Mouse (Mus musculus) limb, embryonic 12.5 days (tissue): ENCODE results near the gene Rapgef5. TPM values are rescaled to one million over a fixed set of nuclear protein-coding genes. Genes with fewer than 3 reads are reported as not detected.
A peak's percentile ranks its signal among the peaks of the same experiment; 100 is the strongest.

Experiments
- ATAC-seq: fragments of 200-750 bp; cut with Nextera tagmentation; 2 replicates; pipeline ENCODE4 v1.8.0; 2017; ENCODE audit warnings: low read depth, moderate TSS enrichment; ENCODE audit not compliant: insufficient number of reproducible peaks, insufficient read depth, low FRiP score, low TSS enrichment
- H3K27ac ChIP-seq: fragments of 300-500 bp; sonication (generic); 2 replicates; pipeline ENCODE4 v1.5.1; 2016; ENCODE audit warnings: mild to moderate bottlenecking, moderate library complexity
- H3K27me3 ChIP-seq: fragments of 300-500 bp; sonication (generic); 2 replicates; pipeline ENCODE4 v1.6.1; 2016; ENCODE audit warnings: mild to moderate bottlenecking, moderate library complexity
- H3K36me3 ChIP-seq: fragments of 300-500 bp; sonication (generic); 2 replicates; pipeline ENCODE4 v1.6.1; 2016; ENCODE audit warnings: mild to moderate bottlenecking, moderate library complexity
- H3K4me1 ChIP-seq: fragments of 300-500 bp; sonication (generic); replicated peaks from 2 replicates; pipeline ENCODE4 v1.6.1; 2016
- H3K4me2 ChIP-seq: fragments of 300-500 bp; sonication (generic); 2 replicates; pipeline ENCODE4 v1.6.1; 2016; ENCODE audit warnings: mild to moderate bottlenecking, moderate library complexity
- H3K4me3 ChIP-seq: fragments of 300-500 bp; sonication (generic); replicated peaks from 2 replicates; pipeline ENCODE4 v1.5.1; 2016; ENCODE audit warnings: mild to moderate bottlenecking
- H3K9ac ChIP-seq: fragments of 300-500 bp; sonication (generic); replicated peaks from 2 replicates; pipeline ENCODE4 v1.6.1; 2016; ENCODE audit warnings: mild to moderate bottlenecking, moderate library complexity
- H3K9me3 ChIP-seq: fragments of 300-500 bp; sonication (generic); 2 replicates; pipeline ENCODE4 v1.6.1; 2016; ENCODE audit warnings: mild to moderate bottlenecking, moderate library complexity
- WGBS: fragments of 180-500 bp; shearing (Covaris S2); methylation state at CpG from one replicate; pipeline ENCODE4 v1.1.7; 2016; 5-methylcytosine and 5-hydroxymethylcytosine counted together
- polyA plus RNA-seq: library from polyadenylated mRNA; unstranded; fragments of >200 nt; fragmentation: Nextera tagmentation; extraction: Ambion mirVana; gene quantifications from 2 replicates; pipeline ENCODE4 v1.2.1, GENCODE M21; 2016

Gene Rapgef5
- 7.0 and 8.0 TPM in 2 replicates for polyA plus RNA-seq

DNA sequence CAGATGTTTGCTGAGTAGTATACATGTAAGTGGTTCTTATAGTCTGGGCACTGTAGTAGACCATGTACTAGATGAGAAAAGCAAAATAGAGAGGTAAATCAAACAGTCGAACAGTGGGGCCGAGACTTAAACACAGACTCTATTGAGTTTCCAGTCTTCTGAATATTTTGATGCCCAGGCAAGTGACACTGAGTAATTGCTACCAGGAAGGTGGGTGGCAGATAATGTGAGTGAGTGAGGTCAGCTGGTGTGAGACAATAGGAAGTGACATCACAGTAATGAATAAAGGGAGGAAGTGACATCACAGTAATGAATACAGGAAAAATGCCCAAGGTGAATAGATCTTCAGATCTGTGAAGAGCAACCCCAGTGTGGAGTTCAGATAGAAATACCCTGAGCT, at the start of gene Rapgef5:
TSS of gene Rapgef5 (plus strand) at position 301 of the 400 bp plus-strand sequence.
- H3K4me2 ChIP-seq, result no peak within 1 kb of the TSS
- no peak within 1 kb of the TSS for H3K9ac ChIP-seq
- no peaks in the 10 kb centered on the region for H3K9me3 ChIP-seq
- ATAC-seq, result no peak
- no peak within 1 kb of the TSS for H3K4me3 ChIP-seq
- no peak within 1 kb of the TSS for H3K27ac ChIP-seq
- no peaks in the 10 kb centered on the region; the same call in 1 of the 2 replicates for H3K27me3 ChIP-seq
- 99% methylated on average over 2 of the region's 2 CpGs for WGBS
- peaks cover 8% of the 10 kb centered on the region; the same call in 1 of the 2 replicates for H3K4me1 ChIP-seq
- no peaks in the 10 kb centered on the region for H3K36me3 ChIP-seq

DNA sequence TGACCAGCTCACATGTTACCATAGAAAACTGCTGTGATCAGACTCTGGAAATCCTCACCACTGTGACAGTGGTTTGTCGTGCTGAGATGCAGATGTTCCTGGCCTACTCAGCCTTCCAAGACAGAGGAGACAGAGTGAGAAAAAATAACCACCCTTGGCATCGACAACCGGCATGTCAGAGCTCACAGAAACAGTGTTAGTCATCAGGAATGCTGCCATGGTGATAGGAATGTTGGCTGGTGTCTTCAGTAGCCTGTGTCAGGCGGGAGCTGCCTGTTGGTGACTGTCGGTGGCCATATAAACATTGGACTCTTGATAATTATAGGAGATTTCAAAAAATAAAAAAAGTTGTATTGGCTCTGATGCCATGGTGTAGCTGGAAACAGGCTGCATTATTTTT, 48.0 kb upstream of the Rapgef5 start:
- ATAC-seq, result no peak
- Histone ChIP-seq H3K27me3 (no peaks in the 10 kb centered on the region), H3K4me1 (no peaks in the 10 kb centered on the region), H3K36me3 (no peaks in the 10 kb centered on the region), H3K9me3 (no peaks in the 10 kb centered on the region), H3K27ac (no peak overlapping the region), H3K4me3 (no peak overlapping the region), H3K4me2 (no peak overlapping the region), H3K9ac (no peak overlapping the region)
- WGBS, result 71% methylated on average over 5 of the region's 5 CpGs

DNA sequence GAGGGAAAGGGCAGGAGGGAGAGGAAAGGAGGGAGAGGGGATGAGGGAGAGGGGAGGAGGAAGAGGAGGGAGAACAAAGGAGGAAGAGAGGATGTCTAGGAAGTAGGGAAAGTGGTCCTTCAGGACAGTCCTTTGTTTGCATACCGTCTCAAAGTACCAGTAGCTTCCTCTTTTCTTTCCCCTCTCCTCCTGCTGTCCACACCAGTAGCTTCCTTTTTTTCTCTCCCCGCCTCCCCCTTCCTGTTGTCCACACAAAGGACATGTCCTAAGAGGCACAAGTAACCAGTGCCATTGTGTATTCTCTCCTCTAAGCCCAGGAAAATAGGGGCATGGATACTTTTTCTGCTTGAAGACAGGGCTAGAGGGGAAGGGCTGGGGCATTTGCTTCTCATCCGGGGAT, 37.3 kb upstream of the Rapgef5 start:
- ATAC-seq, result no peak
- H3K4me2 ChIP-seq, result no peak overlapping the region
- 59% methylated on average over 2 of the region's 3 CpGs for WGBS
- no peak overlapping the region for H3K4me3 ChIP-seq
- no peak overlapping the region for H3K27ac ChIP-seq
- H3K9me3 ChIP-seq, result no peaks in the 10 kb centered on the region
- peaks cover 3% of the 10 kb centered on the region; the same call in 1 of the 2 replicates for H3K27me3 ChIP-seq
- no peaks in the 10 kb centered on the region for H3K36me3 ChIP-seq
- no peak overlapping the region for H3K9ac ChIP-seq
- no peaks in the 10 kb centered on the region for H3K4me1 ChIP-seq

DNA sequence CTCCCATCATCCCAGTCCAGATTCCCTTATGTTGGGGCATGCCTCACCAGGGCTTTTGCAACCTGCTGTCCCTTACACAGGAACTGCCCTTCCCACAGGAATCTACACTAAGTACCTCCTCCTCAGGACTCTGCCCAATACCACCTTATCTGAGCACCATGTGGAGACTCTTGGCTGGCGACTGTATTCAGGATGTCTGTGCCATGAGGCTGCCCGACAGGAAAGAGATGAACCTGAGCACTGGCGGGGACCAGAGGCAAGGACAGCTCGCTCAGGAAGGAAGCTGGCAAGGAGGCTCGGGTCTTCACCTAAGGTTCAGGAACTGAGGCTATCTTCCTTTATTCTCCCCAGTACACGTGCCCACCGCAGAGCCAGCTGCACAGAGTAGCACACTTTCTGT, 36.6 kb upstream of the Rapgef5 start:
- no peak overlapping the region for H3K4me2 ChIP-seq
- no peak overlapping the region for H3K9ac ChIP-seq
- no peak for ATAC-seq
- H3K36me3 ChIP-seq, result no peaks in the 10 kb centered on the region
- WGBS, result 75% methylated on average over 7 of the region's 7 CpGs
- no peaks in the 10 kb centered on the region for H3K4me1 ChIP-seq
- H3K27ac ChIP-seq, result no peak overlapping the region
- H3K4me3 ChIP-seq, result no peak overlapping the region
- no peaks in the 10 kb centered on the region for H3K9me3 ChIP-seq
- peaks cover 3% of the 10 kb centered on the region; the same call in 1 of the 2 replicates for H3K27me3 ChIP-seq

DNA sequence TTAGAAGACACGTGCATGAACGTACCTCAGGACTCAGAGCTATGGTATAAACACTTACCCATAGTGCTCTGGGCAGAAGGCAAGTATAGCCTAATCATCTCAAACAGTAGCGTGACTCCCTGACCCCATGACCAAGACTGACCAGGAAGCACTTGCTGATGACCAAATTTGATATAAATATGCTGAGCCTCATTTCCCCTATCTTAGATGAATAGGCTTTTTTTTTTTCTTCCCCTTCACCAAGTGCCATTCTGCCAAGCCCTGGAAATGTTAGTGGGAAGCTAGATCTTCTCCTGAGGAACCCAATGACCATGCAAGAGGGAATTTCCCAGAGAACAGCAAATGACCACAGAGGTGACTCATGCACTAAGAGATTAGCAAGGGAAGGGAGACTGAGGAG, 35.3 kb upstream of the Rapgef5 start:
- Histone ChIP-seq H3K4me2 (no peak overlapping the region), H3K9me3 (no peaks in the 10 kb centered on the region), H3K9ac (no peak overlapping the region), H3K27ac (no peak overlapping the region), H3K4me1 (peaks cover 3% of the 10 kb centered on the region), H3K4me3 (no peak overlapping the region), H3K36me3 (no peaks in the 10 kb centered on the region), H3K27me3 (peaks cover 3% of the 10 kb centered on the region; the same call in 1 of the 2 replicates)
- 83% methylated on average over 3 of the region's 3 CpGs for WGBS
- no peak for ATAC-seq

DNA sequence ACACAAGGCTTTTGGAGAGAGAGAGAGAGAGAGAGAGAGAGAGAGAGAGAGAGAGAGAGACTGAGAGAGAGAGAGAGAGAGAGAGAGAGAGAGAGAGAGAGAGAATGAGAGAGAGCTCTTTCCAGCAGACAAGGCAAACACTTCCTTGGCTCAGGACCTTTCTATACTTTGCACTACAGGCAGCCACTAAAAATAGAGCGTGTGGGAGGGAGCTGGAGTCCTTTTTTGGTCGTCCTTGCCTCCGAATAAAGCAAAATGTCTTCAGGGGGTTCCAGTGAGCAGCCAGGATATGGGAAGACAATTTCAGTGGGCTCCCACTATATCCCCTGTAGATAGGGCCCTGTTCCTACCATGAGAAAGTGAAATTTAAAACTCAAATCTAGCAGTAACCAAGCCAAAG, 33.6 kb upstream of the Rapgef5 start:
- 35% methylated on average over 3 of the region's 3 CpGs for WGBS
- no peak for ATAC-seq

DNA sequence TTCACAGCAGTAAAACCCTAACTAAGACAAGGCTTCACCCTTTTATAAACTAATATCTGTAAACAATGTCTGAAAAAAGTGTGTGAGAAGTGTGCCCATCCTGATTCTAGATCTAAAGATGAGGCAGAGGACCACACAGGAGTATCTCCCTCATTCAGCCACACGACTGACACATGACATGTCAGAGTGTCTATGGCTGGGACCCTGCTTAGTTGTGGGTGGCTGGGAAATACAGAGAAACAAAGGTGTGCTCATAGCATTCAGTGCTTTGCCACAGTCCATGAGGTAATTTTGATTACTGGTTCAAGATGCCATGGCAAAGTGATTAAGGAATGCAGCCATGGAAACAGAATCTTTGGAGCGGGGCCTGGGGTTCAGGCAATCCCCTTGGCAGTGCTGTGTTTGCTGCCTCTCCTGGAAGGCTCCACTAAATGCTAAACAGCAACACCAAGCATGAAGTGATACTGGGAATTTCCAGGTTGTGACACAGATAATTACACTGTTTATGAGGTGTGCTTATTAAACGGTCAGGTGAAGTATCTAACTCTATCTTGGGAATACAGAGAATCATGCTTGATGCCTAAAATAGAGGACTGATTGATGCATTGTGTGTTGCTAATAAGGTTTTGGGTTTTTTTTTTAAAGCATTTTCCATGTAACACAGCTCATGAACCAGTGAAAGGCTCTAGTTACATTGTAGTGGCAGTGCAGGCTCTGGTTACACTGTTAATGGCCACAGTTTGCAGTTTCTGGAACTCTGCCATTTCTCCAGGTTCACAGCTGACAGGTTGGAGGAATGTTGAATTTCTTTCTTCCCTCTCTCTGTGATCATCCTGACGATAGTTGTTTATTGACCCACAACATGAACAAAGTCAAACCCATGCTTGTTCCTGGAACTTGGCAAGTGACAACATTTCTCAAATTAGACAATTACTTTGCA, 29.9 kb upstream of the Rapgef5 start:
- no peak overlapping the region; the same call in 1 of the 2 replicates for H3K4me2 ChIP-seq
- WGBS, result 50% methylated on average over 4 of the region's 4 CpGs

More for the DNA sequence above, 33.6 kb upstream of the Rapgef5 start:
- H3K9me3 ChIP-seq, result no peaks in the 10 kb centered on the region
- H3K27me3 ChIP-seq, result peaks cover 3% of the 10 kb centered on the region; the same call in 1 of the 2 replicates
- H3K4me1 ChIP-seq, result peaks cover 18% of the 10 kb centered on the region
- no peaks in the 10 kb centered on the region for H3K36me3 ChIP-seq
- no peak overlapping the region for H3K4me3 ChIP-seq
- no peak overlapping the region for H3K4me2 ChIP-seq
- H3K27ac ChIP-seq, result no peak overlapping the region
- H3K9ac ChIP-seq, result no peak overlapping the region

DNA sequence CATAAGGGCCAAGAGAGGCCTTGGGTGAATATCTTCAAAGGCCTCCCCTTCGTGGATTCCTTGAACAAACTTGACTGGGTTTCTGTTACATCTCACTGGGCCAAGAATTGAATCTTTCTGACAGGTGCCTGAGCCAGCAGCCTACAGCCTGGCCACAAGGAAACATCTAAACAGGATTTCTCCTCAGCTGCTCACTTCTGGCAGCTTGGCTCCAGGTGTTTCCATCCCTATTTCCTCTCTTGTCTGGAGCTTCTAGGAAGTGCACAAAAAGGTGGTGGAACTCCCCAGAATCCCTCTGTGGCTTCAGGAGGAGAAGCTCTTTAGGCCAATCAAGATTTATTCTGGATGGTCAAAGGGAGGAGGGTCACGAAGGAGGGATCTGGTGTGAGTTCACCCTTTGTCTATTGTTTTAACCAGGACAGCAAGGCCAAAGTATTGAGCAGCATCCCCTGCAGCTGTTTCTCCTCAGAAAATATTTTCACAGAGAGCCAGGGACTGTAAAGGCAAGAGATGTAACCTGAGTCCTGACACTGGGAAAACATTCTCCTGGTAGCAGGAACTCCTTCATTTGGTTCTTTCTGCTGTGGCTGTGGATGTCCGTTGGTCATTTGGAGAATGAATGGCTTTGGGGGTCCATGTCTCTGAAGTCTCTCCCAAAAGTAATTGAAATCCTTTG, 19.6 kb upstream of the Rapgef5 start:
- peak overlapping the region; percentile 32; the same call in 1 of the 2 replicates for H3K27ac ChIP-seq
- 54% methylated on average over 3 of the region's 3 CpGs for WGBS
- H3K4me1 ChIP-seq, result no peaks in the 10 kb centered on the region; the same call in 1 of the 2 replicates
- no peak overlapping the region for H3K4me2 ChIP-seq
- no peak overlapping the region for H3K4me3 ChIP-seq
- H3K36me3 ChIP-seq, result no peaks in the 10 kb centered on the region
- no peaks in the 10 kb centered on the region for H3K27me3 ChIP-seq
- ATAC-seq, result no peak
- H3K9me3 ChIP-seq, result no peaks in the 10 kb centered on the region
- H3K9ac ChIP-seq, result no peak overlapping the region

More for the DNA sequence above, 29.9 kb upstream of the Rapgef5 start:
- Histone ChIP-seq H3K9me3 (no peaks in the 10 kb centered on the region), H3K27me3 (no peaks in the 10 kb centered on the region), H3K9ac (no peak overlapping the region), H3K4me1 (peaks cover 22% of the 10 kb centered on the region), H3K4me3 (no peak overlapping the region), H3K36me3 (no peaks in the 10 kb centered on the region), H3K27ac (peak overlapping the region; percentile 84)
- ATAC-seq, result peak; percentile 69; the same call in 1 of the 2 replicates

DNA sequence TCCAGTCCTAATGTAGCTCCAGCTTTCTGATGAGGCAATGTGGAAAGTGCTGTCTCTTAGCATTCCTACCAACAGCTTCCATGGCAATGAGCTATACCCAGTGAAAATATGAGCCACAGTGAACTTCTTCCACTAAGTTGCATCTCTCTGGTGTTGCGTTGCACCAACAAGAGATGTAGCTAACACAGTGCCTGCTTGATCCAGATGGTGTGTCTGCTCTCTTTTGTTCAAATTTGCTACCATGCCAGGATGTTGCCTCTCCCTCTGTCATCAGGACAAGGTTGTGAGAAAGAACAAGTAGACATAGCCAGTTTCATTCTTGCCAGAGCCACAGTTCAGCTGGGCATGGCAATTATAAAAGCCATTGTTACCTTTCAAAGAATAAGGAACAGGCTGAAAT, 18.9 kb upstream of the Rapgef5 start:
- Histone ChIP-seq H3K9me3 (no peaks in the 10 kb centered on the region), H3K4me2 (no peak overlapping the region), H3K4me3 (no peak overlapping the region), H3K27me3 (no peaks in the 10 kb centered on the region), H3K36me3 (no peaks in the 10 kb centered on the region), H3K9ac (no peak overlapping the region), H3K27ac (no peak overlapping the region), H3K4me1 (no peaks in the 10 kb centered on the region; the same call in 1 of the 2 replicates)
- WGBS, result 84% methylated on average over 1 of the region's 1 CpGs
- no peak for ATAC-seq

DNA sequence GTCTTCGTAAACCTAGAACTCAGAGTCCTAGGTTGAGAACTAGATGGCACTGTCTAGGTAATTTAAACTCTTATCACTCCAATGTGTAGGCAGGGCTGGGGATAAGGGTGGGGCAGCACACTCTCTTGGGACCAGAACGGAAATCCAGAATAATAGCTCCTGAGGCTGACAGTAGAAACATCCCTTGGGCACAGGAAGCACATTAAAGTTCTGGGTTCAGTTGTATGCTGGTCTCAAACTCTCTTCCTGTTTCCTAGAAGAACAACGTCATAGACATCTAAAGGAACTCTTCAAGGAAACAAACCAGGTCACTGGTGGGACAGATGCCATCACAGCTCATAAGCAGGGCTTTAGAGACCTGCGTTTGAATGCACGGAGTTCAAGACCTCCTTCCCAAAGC, 17.0 kb upstream of the Rapgef5 start:
- no peak overlapping the region for H3K9ac ChIP-seq

DNA sequence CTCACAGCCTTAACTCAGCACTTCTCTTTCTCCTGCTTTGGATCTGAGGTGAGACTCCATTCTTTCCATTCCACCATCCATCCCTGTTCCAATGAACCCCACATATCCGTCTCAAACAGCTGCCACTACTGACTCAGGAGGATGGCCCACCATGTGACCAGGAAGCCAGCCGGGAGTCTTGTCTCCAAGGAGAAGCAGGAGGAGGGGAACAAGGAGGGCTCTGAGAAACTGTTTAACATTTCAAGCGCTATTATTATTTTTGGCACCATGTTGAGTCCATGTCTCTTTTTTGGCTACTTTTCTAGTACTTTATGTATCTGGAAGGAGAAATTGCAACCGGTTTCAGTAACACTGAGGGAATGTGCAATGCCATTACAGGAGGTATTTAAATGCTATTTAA, 15.1 kb upstream of the Rapgef5 start:
- Histone ChIP-seq H3K4me1 (no peaks in the 10 kb centered on the region; the same call in 1 of the 2 replicates), H3K27me3 (no peaks in the 10 kb centered on the region)
- no peak for ATAC-seq

More for the DNA sequence above, 17.0 kb upstream of the Rapgef5 start:
- Histone ChIP-seq H3K9me3 (no peaks in the 10 kb centered on the region), H3K27me3 (no peaks in the 10 kb centered on the region), H3K4me3 (no peak overlapping the region), H3K27ac (no peak overlapping the region), H3K4me1 (no peaks in the 10 kb centered on the region; the same call in 1 of the 2 replicates), H3K4me2 (no peak overlapping the region), H3K36me3 (no peaks in the 10 kb centered on the region)
- no peak for ATAC-seq
- 78% methylated on average over 5 of the region's 5 CpGs for WGBS

More for the DNA sequence above, 15.1 kb upstream of the Rapgef5 start:
- no peak overlapping the region for H3K4me2 ChIP-seq
- H3K9ac ChIP-seq, result no peak overlapping the region
- no peaks in the 10 kb centered on the region for H3K9me3 ChIP-seq
- WGBS, result 70% methylated on average over 4 of the region's 4 CpGs
- no peaks in the 10 kb centered on the region for H3K36me3 ChIP-seq
- no peak overlapping the region for H3K27ac ChIP-seq
- no peak overlapping the region for H3K4me3 ChIP-seq
